Mouse (Mus musculus): Measurements from ENCODE around the gene Il21r.

Il21r gene

GRCm38 (mm10) chr7:125603185-125603631, at the start of gene Il21r:
Gene Il21r, plus strand, starts transcription at chr7:125603429.
- DNase-seq (ENCODE audit: low spot score) = no peak

- no peak for DNase-seq (ENCODE audit: low spot score)
These were observed 49.4 kb upstream of the Il21r start for GRCm38 (mm10) chr7:125553653-125554428.

- DNase-seq (ENCODE audit: low spot score) = no peak
These were observed 48.6 kb upstream of the Il21r start for GRCm38 (mm10) chr7:125554456-125555114.

GRCm38 (mm10) chr7:125555351-125555872, 47.8 kb upstream of the Il21r start:
- DNase-seq (ENCODE audit: low spot score) = no peak

- DNase-seq (ENCODE audit: low spot score) = no peak
These were observed 47.1 kb upstream of the Il21r start for GRCm38 (mm10) chr7:125556096-125556495.

- no peak for DNase-seq (ENCODE audit: low spot score)
These were observed 46.4 kb upstream of the Il21r start for GRCm38 (mm10) chr7:125556865-125557264.

- no peak for DNase-seq (ENCODE audit: low spot score)
These were observed 44.8 kb upstream of the Il21r start for GRCm38 (mm10) chr7:125558401-125558945.

- DNase-seq (ENCODE audit: low spot score) = no peak
These were observed 44.2 kb upstream of the Il21r start for GRCm38 (mm10) chr7:125558997-125559396.

- no peak for DNase-seq (ENCODE audit: low spot score)
These were observed 43.7 kb upstream of the Il21r start for GRCm38 (mm10) chr7:125559537-125559936.

GRCm38 (mm10) chr7:125560146-125560785, 43.0 kb upstream of the Il21r start:
- peak; percentile 50 for DNase-seq (ENCODE audit: low spot score)

GRCm38 (mm10) chr7:125561085-125561690, 42.0 kb upstream of the Il21r start:
- peak; percentile 86 for DNase-seq (ENCODE audit: low spot score)

GRCm38 (mm10) chr7:125562413-125562812, 40.8 kb upstream of the Il21r start:
- no peak for DNase-seq (ENCODE audit: low spot score)

- no peak for DNase-seq (ENCODE audit: low spot score)
These were observed 40.1 kb upstream of the Il21r start for GRCm38 (mm10) chr7:125563093-125563492.

- no peak for DNase-seq (ENCODE audit: low spot score)
These were observed 38.8 kb upstream of the Il21r start for GRCm38 (mm10) chr7:125564316-125565024.

GRCm38 (mm10) chr7:125565516-125566285, 37.5 kb upstream of the Il21r start:
- no peak for DNase-seq (ENCODE audit: low spot score)

- no peak for DNase-seq (ENCODE audit: low spot score)
These were observed 36.8 kb upstream of the Il21r start for GRCm38 (mm10) chr7:125566420-125566819.

GRCm38 (mm10) chr7:125568888-125569287, 34.3 kb upstream of the Il21r start:
- no peak for DNase-seq (ENCODE audit: low spot score)

GRCm38 (mm10) chr7:125571891-125572290, 31.3 kb upstream of the Il21r start:
- no peak for DNase-seq (ENCODE audit: low spot score)

GRCm38 (mm10) chr7:125572737-125573136, 30.5 kb upstream of the Il21r start:
- DNase-seq (ENCODE audit: low spot score) = no peak

- DNase-seq (ENCODE audit: low spot score) = no peak
These were observed 29.4 kb upstream of the Il21r start for GRCm38 (mm10) chr7:125573849-125574248.

Measured in urinary bladder, postnatal 14 days (tissue).